Mouse (Mus musculus) urinary bladder, postnatal 14 days (tissue): ENCODE data around the gene H2al1j.
"Not testable (repeated sequence)": the region's sequence is repeated elsewhere in the genome, so short reads cannot be mapped to it uniquely, and the experiment has no call there.

Source experiments
- DNase-seq: peaks from one replicate; pipeline ENCODE4 v3.0.0; 2021; ENCODE audit warnings: low spot score

The H2al1j gene

GRCm38 (mm10) chrX:11327522-11327921 lies at the start of gene H2al1j:
Gene H2al1j (plus strand): TSS chrX:11327822.
- not testable (repeated sequence) for DNase-seq

GRCm38 (mm10) chrX:11280741-11281140 lies 46.9 kb upstream of the H2al1j start:
- no peak for DNase-seq

GRCm38 (mm10) chrX:11288306-11288882 lies 39.2 kb upstream of the H2al1j start:
- no peak for DNase-seq

- DNase-seq, result no peak
Measured at GRCm38 (mm10) chrX:11289244-11289643, 38.4 kb upstream of the H2al1j start.

- not testable (repeated sequence) for DNase-seq
Measured at GRCm38 (mm10) chrX:11298957-11299356, 28.7 kb upstream of the H2al1j start, which contains the start of gene H2al1a. Gene H2al1a (plus strand): TSS chrX:11299257.

- not testable (repeated sequence) for DNase-seq
Measured at GRCm38 (mm10) chrX:11302132-11302531, 25.5 kb upstream of the H2al1j start, which contains the start of gene H2al1b. Gene H2al1b (plus strand): TSS chrX:11302432.

- DNase-seq, result not testable (repeated sequence)
Measured at GRCm38 (mm10) chrX:11305355-11305754, 22.3 kb upstream of the H2al1j start, which contains the start of gene H2al1c. Gene H2al1c (plus strand): TSS chrX:11305655.

GRCm38 (mm10) chrX:11308524-11308923 lies 19.1 kb upstream of the H2al1j start, which contains the start of gene H2al1d:
Gene H2al1d (plus strand): TSS chrX:11308824.
- DNase-seq, result not testable (repeated sequence)

GRCm38 (mm10) chrX:11311634-11312033 lies 16.0 kb upstream of the H2al1j start, which contains the start of gene H2al1e:
Gene H2al1e (plus strand): TSS chrX:11311934.
- not testable (repeated sequence) for DNase-seq

GRCm38 (mm10) chrX:11314858-11315257 lies 12.8 kb upstream of the H2al1j start, which contains the start of gene H2al1f:
Gene H2al1f (plus strand): TSS chrX:11315158.
- DNase-seq, result not testable (repeated sequence)

- not testable (repeated sequence) for DNase-seq
Measured at GRCm38 (mm10) chrX:11317956-11318355, 9.7 kb upstream of the H2al1j start, which contains the start of gene H2al1g. Gene H2al1g (plus strand): TSS chrX:11318256.

- not testable (repeated sequence) for DNase-seq
Measured at GRCm38 (mm10) chrX:11321192-11321591, 6.4 kb upstream of the H2al1j start, which contains the start of gene H2al1h. Gene H2al1h (plus strand): TSS chrX:11321492.

GRCm38 (mm10) chrX:11324359-11324758 lies 3.3 kb upstream of the H2al1j start, which contains the start of gene H2al1i:
Gene H2al1i (plus strand): TSS chrX:11324659.
- not testable (repeated sequence) for DNase-seq

- DNase-seq, result no peak
Measured at GRCm38 (mm10) chrX:11345762-11346161, 18.1 kb downstream of the H2al1j start.

- DNase-seq, result no peak
Measured at GRCm38 (mm10) chrX:11346756-11347155, 19.1 kb downstream of the H2al1j start.

GRCm38 (mm10) chrX:11360823-11361222 lies 33.2 kb downstream of the H2al1j start:
- DNase-seq, result no peak

GRCm38 (mm10) chrX:11361261-11361660 lies 33.6 kb downstream of the H2al1j start:
- no peak for DNase-seq

- DNase-seq, result no peak
Measured at GRCm38 (mm10) chrX:11363890-11364289, 36.3 kb downstream of the H2al1j start.

GRCm38 (mm10) chrX:11365151-11365550 lies 37.5 kb downstream of the H2al1j start:
- DNase-seq, result no peak
